Mouse (Mus musculus) lung, postnatal 14 days (tissue): Measurements from ENCODE around the gene Olfr1389.
"Not testable (repeated sequence)": the region's sequence is repeated elsewhere in the genome, so short reads cannot be mapped to it uniquely, and the experiment has no call there.

Experiments
- DNase-seq: peaks from one replicate; pipeline ENCODE4 v3.0.0; 2021

The Olfr1389 gene

GRCm38 (mm10) chr11:49422767-49423166, at the start of gene Olfr1389:
Gene Olfr1389 (plus strand): TSS chr11:49423067.
- no peak for DNase-seq

GRCm38 (mm10) chr11:49383133-49383532, 39.7 kb upstream of the Olfr1389 start:
- no peak for DNase-seq

GRCm38 (mm10) chr11:49386118-49386517, 36.7 kb upstream of the Olfr1389 start:
- DNase-seq, result not testable (repeated sequence)

- not testable (repeated sequence) for DNase-seq
These were observed 30.2 kb upstream of the Olfr1389 start for GRCm38 (mm10) chr11:49392707-49393106.

- no peak for DNase-seq
These were observed 16.1 kb upstream of the Olfr1389 start for GRCm38 (mm10) chr11:49406784-49407183.

- no peak for DNase-seq
These were observed 12.3 kb upstream of the Olfr1389 start for GRCm38 (mm10) chr11:49410540-49410939.

GRCm38 (mm10) chr11:49425257-49425927, 2.5 kb downstream of the Olfr1389 start:
- DNase-seq, result no peak

- DNase-seq, result no peak
These were observed 6.8 kb downstream of the Olfr1389 start for GRCm38 (mm10) chr11:49429641-49430040.

GRCm38 (mm10) chr11:49436411-49436810, 13.5 kb downstream of the Olfr1389 start, which contains the start of gene Olfr1388:
Gene Olfr1388 (plus strand): TSS chr11:49436624.
- no peak for DNase-seq

GRCm38 (mm10) chr11:49455043-49455442, 32.2 kb downstream of the Olfr1389 start, which contains the start of gene Olfr1387:
Gene Olfr1387 (plus strand): TSS chr11:49455343.
- DNase-seq, result no peak

GRCm38 (mm10) chr11:49464746-49465145, 41.9 kb downstream of the Olfr1389 start, which contains the start of gene Olfr1386:
Gene Olfr1386 (plus strand): TSS chr11:49465046.
- DNase-seq, result not testable (repeated sequence)
